Comparison of ENCODE assay signal across 7 mouse cellular contexts in genomic region chr10:80995091-80995632, GRCm38 (mm10). TPM values are rescaled to one million over a fixed set of nuclear protein-coding genes. Genes with fewer than 3 reads are reported as not detected.
A peak's percentile ranks its signal among the peaks of the same experiment; 100 is the strongest.
DNase-seq lines count a peak whose midpoint lies in the region; ATAC-seq and TF ChIP-seq lines count a peak whose summit lies in the region.

No protein-coding gene starts in this region.

- no peak overlapping the region for H3K27ac ChIP-seq in hindbrain, postnatal 0 days
- no peak overlapping the region for H3K27ac ChIP-seq in midbrain, embryonic 13.5 days

- TF ChIP-seq CTCF in hindbrain, postnatal 0 days (IDR thresholded peaks at IDR 0.05; ENCODE audit: low read depth): peak; percentile 100

- H3K36me3 ChIP-seq in hindbrain, postnatal 0 days (ENCODE audit: insufficient read depth, low read length): no peaks in the 10 kb centered on the region
- H3K36me3 ChIP-seq in midbrain, embryonic 13.5 days: no peaks in the 10 kb centered on the region

- 0 out of 2 replicates have a peak, but pooled peaks cover 4% of the 10 kb centered on the region for H3K4me1 ChIP-seq in hindbrain, postnatal 0 days (ENCODE audit: insufficient read depth, low read length)
- H3K4me1 ChIP-seq in midbrain, embryonic 13.5 days (replicated peaks): peaks cover 17% of the 10 kb centered on the region

- peak; percentile 77 for DNase-seq in adipocyte (ENCODE audit: low spot score)
- peak; percentile 79 to 90 for DNase-seq in cerebellum, postnatal 4 days (ENCODE audit: low spot score in 2 of 2)
- DNase-seq in gastrocnemius, adult 8-10 months (ENCODE audit: low spot score in 2 of 2): peak; percentile 63 to 68
- peak; percentile 90 for DNase-seq in hindbrain, postnatal 0 days (ENCODE audit: low spot score)
- DNase-seq in left cerebral cortex, postnatal 4 days: peak; percentile 82
- DNase-seq in skeletal muscle tissue, adult 2 months (ENCODE audit: low read depth, low spot score): peak; percentile 70

- H3K27me3 ChIP-seq in hindbrain, postnatal 0 days (ENCODE audit: insufficient read depth, low read length): no peaks in the 10 kb centered on the region
- peaks cover 18% of the 10 kb centered on the region; the same call in 1 of the 2 replicates for H3K27me3 ChIP-seq in midbrain, embryonic 13.5 days

- H3K9ac ChIP-seq in hindbrain, postnatal 0 days (replicated peaks; ENCODE audit: low read length): peak overlapping the region; percentile 19; the same call in 1 of the 2 replicates
- H3K9ac ChIP-seq in midbrain, embryonic 13.5 days (replicated peaks): no peak overlapping the region

- intact Hi-C loops in left cerebral cortex, postnatal 4 days (cut with DNase I): loop anchor here (5.0 kb wide), 1 partner anchor 168 kb away; the partner anchor contains the start of gene Oaz1

- no peak overlapping the region for H3K4me3 ChIP-seq in hindbrain, postnatal 0 days (ENCODE audit: low read length)
- no peak overlapping the region for H3K4me3 ChIP-seq in midbrain, embryonic 13.5 days (replicated peaks)

- peak overlapping the region; percentile 46 for H3K4me2 ChIP-seq in hindbrain, postnatal 0 days (ENCODE audit: low read depth, low read length)
- peak overlapping the region; percentile 25 for H3K4me2 ChIP-seq in midbrain, embryonic 13.5 days (replicated peaks)

- H3K9me3 ChIP-seq in hindbrain, postnatal 0 days (ENCODE audit: low read length): no peaks in the 10 kb centered on the region
- H3K9me3 ChIP-seq in midbrain, embryonic 13.5 days: no peaks in the 10 kb centered on the region

- peak; percentile 31; the same call in 1 of the 2 replicates for ATAC-seq in hindbrain, postnatal 0 days
- peak; percentile 46; the same call in 1 of the 2 replicates for ATAC-seq in midbrain, embryonic 13.5 days

- WGBS in hindbrain, postnatal 0 days: 13% methylated on average over 21 of the region's 21 CpGs
- WGBS in midbrain, embryonic 13.5 days: 13% methylated on average over 21 of the region's 21 CpGs

RNA-seq across cellular contexts. Expression of gene Gng7, which starts 19.6 kb away (rescaled TPM):
- total RNA-seq in gastrocnemius, adult 8-10 months (2022): 1 to 10 TPM; 1.1 to 2.7 (median 1.7) TPM
- total RNA-seq in hindbrain, postnatal 0 days (2014; rRNA removed): 26.2 and 27.2 TPM in 2 replicates
- polyA plus RNA-seq in hindbrain, postnatal 0 days (2015; fragmentation: Nextera tagmentation; extraction: Ambion mirVana): 18.9 and 22.1 TPM in 2 replicates
- 100 to 1,000 TPM in 1 of 2 experiments, 10 to 100 TPM in 1; 96.7 to 106 TPM for total RNA-seq in left cerebral cortex, postnatal 4 days (2021)
- polyA plus RNA-seq in midbrain, embryonic 13.5 days (2015; fragmentation: Nextera tagmentation; extraction: Ambion mirVana): 10.4 and 10.9 TPM in 2 replicates

RNA-seq across cellular contexts. Expression of gene Diras1, which starts 30.3 kb away (rescaled TPM):
- total RNA-seq in gastrocnemius, adult 8-10 months (2022): under 1 TPM in 1 of 4 experiments, not detected in 3; 0.24 TPM
- 82.0 and 106 TPM in 2 replicates for total RNA-seq in hindbrain, postnatal 0 days (2014; rRNA removed)
- 69.0 and 78.7 TPM in 2 replicates for polyA plus RNA-seq in hindbrain, postnatal 0 days (2015; fragmentation: Nextera tagmentation; extraction: Ambion mirVana)
- total RNA-seq in left cerebral cortex, postnatal 4 days (2021): 100 to 1,000 TPM; 104 to 111 TPM
- polyA plus RNA-seq in midbrain, embryonic 13.5 days (2015; fragmentation: Nextera tagmentation; extraction: Ambion mirVana): 30.9 and 34.3 TPM in 2 replicates

RNA-seq across cellular contexts. Expression of gene Slc39a3, which starts 42.1 kb away (rescaled TPM):
- 10 to 100 TPM; 12.9 to 15.3 (median 13.9) TPM for total RNA-seq in gastrocnemius, adult 8-10 months (2022)
- total RNA-seq in hindbrain, postnatal 0 days (2014; rRNA removed): 118 and 126 TPM in 2 replicates
- 40.6 and 41.9 TPM in 2 replicates for polyA plus RNA-seq in hindbrain, postnatal 0 days (2015; fragmentation: Nextera tagmentation; extraction: Ambion mirVana)
- 10 to 100 TPM; 57.8 to 59.8 TPM for total RNA-seq in left cerebral cortex, postnatal 4 days (2021)
- 43.5 and 45.7 TPM in 2 replicates for polyA plus RNA-seq in midbrain, embryonic 13.5 days (2015; fragmentation: Nextera tagmentation; extraction: Ambion mirVana)

Comparison
In these comparisons a context has a peak if more than half of its experiments do, and no peak if none do; other contexts are left out.
1. RNA of gene Diras1, which starts 30.3 kb away (total RNA-seq): 104 to 111 TPM in left cerebral cortex, postnatal 4 days and 82.0 to 106 TPM in hindbrain, postnatal 0 days; 0.24 TPM in gastrocnemius, adult 8-10 months; every median in the first group is over 10 times any median in the second.
2. Peak in every context shown above with its lines, with median percentiles within 50 percentile points of each other: DNase-seq.